Mouse (Mus musculus) kidney, adult 2 months (tissue): Measurements from ENCODE around the gene Mdn1.

Experiments
- CTCF ChIP-seq: fragments of 200-500 bp; conservative IDR thresholded peaks from 2 replicates; pipeline ENCODE4 v1.5.1; 2011; ENCODE audit warnings: low read depth, mild to moderate bottlenecking, control low read depth, low read length, moderate library complexity, mixed read lengths; ENCODE audit not compliant: insufficient read depth, insufficient read length
- POLR2A ChIP-seq: fragments of 200-500 bp; IDR thresholded peaks from one replicate; pipeline ENCODE4 v1.6.1; 2011; ENCODE audit warnings: low read depth, low read length, control low read depth

GRCm38 (mm10) chr4:32656146-32656904 lies 594 bp upstream of the Mdn1 start:
- no peak for TF ChIP-seq CTCF
- TF ChIP-seq POLR2A = no peak
